Mouse (Mus musculus) adrenal gland, adult 18-20 months (tissue): Measurements from ENCODE around the gene Dlx1. TPM values are rescaled to one million over a fixed set of nuclear protein-coding genes. Genes with fewer than 3 reads are reported as not detected.

Experiments used
- DNase-seq, 2 experiments: peaks; one replicate each; pipeline ENCODE4 v3.0.0; 2021 to 2022; ENCODE audit warnings: low spot score in 2 of 2
- long read RNA-seq, 2 experiments: library from polyadenylated mRNA; stranded (forward); transcript quantifications; one replicate each; pipeline ENCODE4 v2.0.0; 2021
- total RNA-seq, 2 experiments: library from RNA; stranded (reverse); gene quantifications; 1 replicate in 1 of 2; 2 replicates in 1 of 2; pipeline ENCODE4 v1.2.3; 2021

The Dlx1 gene
- under 1 TPM; 0.17 to 0.29 TPM for total RNA-seq
- long read RNA-seq, experiment 1 = 0 reads
- long read RNA-seq, experiment 2 = 0 reads

- DNase-seq = no peak
These were observed at the start of gene Dlx1 for GRCm38 (mm10) chr2:71528014-71528713. Gene Dlx1 (plus strand): TSS chr2:71528113.

GRCm38 (mm10) chr2:71479917-71480316, 48.0 kb upstream of the Dlx1 start:
- DNase-seq = no peak

GRCm38 (mm10) chr2:71481825-71482224, 46.1 kb upstream of the Dlx1 start:
- DNase-seq = no peak

GRCm38 (mm10) chr2:71483046-71483716, 44.7 kb upstream of the Dlx1 start:
- DNase-seq = no peak

GRCm38 (mm10) chr2:71483717-71484066, 44.2 kb upstream of the Dlx1 start:
- no peak for DNase-seq

- DNase-seq = no peak
These were observed 36.6 kb upstream of the Dlx1 start for GRCm38 (mm10) chr2:71491295-71491694.

- no peak for DNase-seq
These were observed 34.7 kb upstream of the Dlx1 start for GRCm38 (mm10) chr2:71493161-71493683.

- DNase-seq = no peak
These were observed 33.4 kb upstream of the Dlx1 start for GRCm38 (mm10) chr2:71494503-71494902.

GRCm38 (mm10) chr2:71494971-71495370, 32.9 kb upstream of the Dlx1 start:
- no peak for DNase-seq

- no peak for DNase-seq
These were observed 30.7 kb upstream of the Dlx1 start for GRCm38 (mm10) chr2:71497175-71497574.

- DNase-seq = peak in 1 of 2 experiments; percentile 9
These were observed 28.4 kb upstream of the Dlx1 start for GRCm38 (mm10) chr2:71499276-71500230.

GRCm38 (mm10) chr2:71504852-71505251, 23.1 kb upstream of the Dlx1 start:
- no peak for DNase-seq

- no peak for DNase-seq
These were observed 16.7 kb upstream of the Dlx1 start for GRCm38 (mm10) chr2:71511209-71511608.

- DNase-seq = no peak
These were observed 15.6 kb upstream of the Dlx1 start for GRCm38 (mm10) chr2:71512326-71512725.

GRCm38 (mm10) chr2:71516995-71517394, 10.9 kb upstream of the Dlx1 start:
- DNase-seq = no peak

GRCm38 (mm10) chr2:71517466-71518099, 10.3 kb upstream of the Dlx1 start:
- DNase-seq = no peak

GRCm38 (mm10) chr2:71522871-71523270, 5.0 kb upstream of the Dlx1 start:
- DNase-seq = no peak

GRCm38 (mm10) chr2:71523431-71523830, 4.5 kb upstream of the Dlx1 start:
- no peak for DNase-seq

GRCm38 (mm10) chr2:71524763-71525162, 3.1 kb upstream of the Dlx1 start:
- no peak for DNase-seq

GRCm38 (mm10) chr2:71526595-71527322, 1.2 kb upstream of the Dlx1 start:
- no peak for DNase-seq
